Mouse (Mus musculus): Measurements from ENCODE around the gene Tas2r118. TPM values are rescaled to one million over a fixed set of nuclear protein-coding genes. Genes with fewer than 3 reads are reported as not detected.

Gene Tas2r118
- not detected in 2 replicates for polyA plus RNA-seq (2014; fragmentation: Nextera tagmentation; extraction: Ambion mirVana)

DNA sequence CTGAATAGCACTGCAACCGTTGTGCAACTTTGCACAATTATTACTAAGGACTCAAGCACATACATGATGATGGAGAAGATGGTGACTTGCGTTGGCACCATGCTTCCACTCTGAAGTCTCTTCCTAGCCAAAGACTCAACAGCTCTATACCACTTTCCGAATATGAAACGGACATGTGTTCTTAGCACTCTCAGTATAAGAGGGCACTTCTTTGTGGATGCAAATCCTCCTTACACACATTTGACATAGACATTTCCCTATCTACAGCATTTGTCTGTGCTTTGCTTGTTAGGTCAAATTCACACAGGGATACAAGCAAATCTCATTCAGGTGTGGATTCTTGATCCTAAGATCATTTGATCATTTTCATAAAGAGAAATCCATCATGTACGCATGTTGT, at the start of gene Tas2r118:
Tas2r118 (minus strand) TSS at position 101 of the 400 bp plus-strand sequence.
- WGBS, result 82% methylated on average over 5 of the region's 5 CpGs
- no peak for ATAC-seq (ENCODE audit: insufficient number of reproducible peaks, insufficient read depth, low FRiP score, low read depth)
- Histone ChIP-seq H3K9me3 (ENCODE audit: control insufficient read depth, low read length) (no peaks in the 10 kb centered on the region), H3K27ac (replicated peaks in 1 of 2; ENCODE audit: control insufficient read depth in 1 of 2, insufficient read depth in 1 of 2, low read depth in 2 of 2, low read length in 2 of 2) (no peak within 1 kb of the TSS), H3K4me2 (ENCODE audit: low read length) (no peak within 1 kb of the TSS), H3K36me3 (ENCODE audit: control insufficient read depth, insufficient read depth, low read length) (no peaks in the 10 kb centered on the region), H3K4me3 (ENCODE audit: control insufficient read depth in 1 of 2, insufficient read depth in 1 of 2, low read depth in 1 of 2, low read length in 2 of 2) (no peak within 1 kb of the TSS), H3K27me3 (ENCODE audit: control insufficient read depth, insufficient read depth, low read length) (no peaks in the 10 kb centered on the region), H3K4me1 (ENCODE audit: control insufficient read depth in 2 of 2, insufficient read depth in 2 of 2, low read length in 2 of 2) (no peaks in the 10 kb centered on the region), H3K9ac (ENCODE audit: low read length) (no peak within 1 kb of the TSS)

DNA sequence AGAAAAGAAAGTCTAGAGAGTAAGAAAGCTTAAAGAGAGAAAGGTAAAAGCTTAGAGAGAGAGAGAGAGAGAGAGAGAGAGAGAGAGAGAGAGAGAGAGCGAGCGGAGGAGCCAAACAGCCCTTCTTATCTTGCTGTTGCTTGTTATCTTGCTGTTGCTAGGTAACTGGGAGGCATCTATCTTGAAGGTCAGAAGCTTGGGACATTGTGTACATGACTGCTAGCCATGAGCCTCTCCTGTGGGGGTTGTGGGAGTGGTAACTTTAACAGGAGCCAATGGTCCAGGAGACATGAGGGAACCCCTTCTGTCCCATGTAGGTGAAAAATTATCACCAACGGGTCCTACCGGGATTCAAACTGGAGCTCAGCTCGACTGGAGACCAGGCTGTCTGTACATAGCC, 48.5 kb upstream of the Tas2r118 start:
- no peak overlapping the region for H3K9ac ChIP-seq (ENCODE audit: low read length)
- H3K4me3 ChIP-seq (ENCODE audit: control insufficient read depth in 1 of 2, insufficient read depth in 1 of 2, low read depth in 1 of 2, low read length in 2 of 2), result no peak overlapping the region
- no peak overlapping the region for H3K4me2 ChIP-seq (ENCODE audit: low read length)
- no peak for ATAC-seq (ENCODE audit: insufficient number of reproducible peaks, insufficient read depth, low FRiP score, low read depth)
- 42% methylated on average over 5 of the region's 5 CpGs for WGBS
- H3K27ac ChIP-seq (replicated peaks in 1 of 2; ENCODE audit: control insufficient read depth in 1 of 2, insufficient read depth in 1 of 2, low read depth in 2 of 2, low read length in 2 of 2), result no peak overlapping the region
- H3K9me3 ChIP-seq (ENCODE audit: control insufficient read depth, low read length), result peaks cover 5% of the 10 kb centered on the region; the same call in 1 of the 2 replicates
- no peaks in the 10 kb centered on the region for H3K27me3 ChIP-seq (ENCODE audit: control insufficient read depth, insufficient read depth, low read length)
- H3K4me1 ChIP-seq (ENCODE audit: control insufficient read depth in 2 of 2, insufficient read depth in 2 of 2, low read length in 2 of 2), result no peaks in the 10 kb centered on the region
- H3K36me3 ChIP-seq (ENCODE audit: control insufficient read depth, insufficient read depth, low read length), result no peaks in the 10 kb centered on the region

DNA sequence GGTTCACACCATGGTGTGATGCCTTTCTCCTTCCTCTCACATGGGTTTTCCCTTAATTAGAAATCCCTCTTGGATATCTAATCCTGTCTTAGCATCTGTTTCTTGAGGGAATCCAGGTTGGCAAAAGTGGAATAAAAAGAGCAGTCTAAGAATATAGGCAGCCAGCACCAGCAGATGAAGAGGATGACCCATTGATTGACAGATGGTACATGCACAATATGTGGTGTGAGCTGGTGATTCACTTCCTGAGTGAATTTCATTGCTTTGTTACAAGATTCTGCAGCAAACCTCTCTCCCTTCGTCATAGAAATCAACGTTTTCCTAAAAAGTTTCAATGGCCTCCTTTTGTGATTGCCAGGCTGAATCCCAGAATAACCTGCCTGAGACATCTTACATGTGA, 23.4 kb upstream of the Tas2r118 start:
- H3K27me3 ChIP-seq (ENCODE audit: control insufficient read depth, insufficient read depth, low read length), result no peaks in the 10 kb centered on the region
- no peak for ATAC-seq (ENCODE audit: insufficient number of reproducible peaks, insufficient read depth, low FRiP score, low read depth)
- H3K27ac ChIP-seq (replicated peaks in 1 of 2; ENCODE audit: control insufficient read depth in 1 of 2, insufficient read depth in 1 of 2, low read depth in 2 of 2, low read length in 2 of 2), result no peak overlapping the region
- no peaks in the 10 kb centered on the region for H3K36me3 ChIP-seq (ENCODE audit: control insufficient read depth, insufficient read depth, low read length)
- 58% methylated on average over 2 of the region's 2 CpGs for WGBS
- no peaks in the 10 kb centered on the region for H3K4me1 ChIP-seq (ENCODE audit: control insufficient read depth in 2 of 2, insufficient read depth in 2 of 2, low read length in 2 of 2)
- no peak overlapping the region for H3K9ac ChIP-seq (ENCODE audit: low read length)
- no peaks in the 10 kb centered on the region for H3K9me3 ChIP-seq (ENCODE audit: control insufficient read depth, low read length)
- H3K4me3 ChIP-seq (ENCODE audit: control insufficient read depth in 1 of 2, insufficient read depth in 1 of 2, low read depth in 1 of 2, low read length in 2 of 2), result no peak overlapping the region
- H3K4me2 ChIP-seq (ENCODE audit: low read length), result no peak overlapping the region

DNA sequence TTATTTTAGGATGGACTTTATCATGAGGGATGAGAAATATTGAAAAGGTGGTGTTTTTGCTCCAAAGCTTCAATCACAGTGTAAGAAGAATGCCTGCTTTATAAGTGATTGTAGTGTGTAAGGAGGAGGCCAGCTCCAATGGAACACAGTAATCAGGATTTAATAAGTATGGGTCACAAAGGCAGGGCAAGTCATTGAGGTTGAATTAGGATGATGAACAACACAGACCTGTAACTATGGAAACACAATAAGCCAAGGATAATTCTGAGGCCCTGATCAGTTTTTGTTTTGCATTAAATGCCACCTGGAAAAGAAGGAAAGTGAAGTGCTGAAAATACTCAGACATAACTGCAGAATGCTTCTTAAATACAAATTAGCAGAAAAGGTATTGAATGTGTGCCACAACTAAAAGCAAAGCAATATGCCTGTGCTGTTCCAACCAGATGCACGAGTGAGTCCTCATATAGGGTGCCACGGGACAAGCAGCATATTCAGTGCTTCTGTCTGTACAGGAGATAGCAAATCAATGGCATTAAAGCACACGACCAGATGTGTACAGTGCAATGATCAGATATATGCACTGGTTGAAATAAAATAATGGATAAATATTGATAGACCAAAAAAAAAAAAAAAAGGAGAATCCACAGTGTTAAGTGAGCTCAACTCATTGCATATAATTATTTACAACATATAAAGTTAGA, 21.0 kb upstream of the Tas2r118 start:
- Histone ChIP-seq H3K36me3 (ENCODE audit: control insufficient read depth, insufficient read depth, low read length) (no peaks in the 10 kb centered on the region), H3K4me1 (ENCODE audit: control insufficient read depth in 2 of 2, insufficient read depth in 2 of 2, low read length in 2 of 2) (no peaks in the 10 kb centered on the region), H3K4me3 (ENCODE audit: control insufficient read depth in 1 of 2, insufficient read depth in 1 of 2, low read depth in 1 of 2, low read length in 2 of 2) (no peak overlapping the region), H3K27me3 (ENCODE audit: control insufficient read depth, insufficient read depth, low read length) (no peaks in the 10 kb centered on the region), H3K9me3 (ENCODE audit: control insufficient read depth, low read length) (no peaks in the 10 kb centered on the region), H3K27ac (replicated peaks in 1 of 2; ENCODE audit: control insufficient read depth in 1 of 2, insufficient read depth in 1 of 2, low read depth in 2 of 2, low read length in 2 of 2) (no peak overlapping the region), H3K4me2 (ENCODE audit: low read length) (no peak overlapping the region), H3K9ac (ENCODE audit: low read length) (no peak overlapping the region)
- ATAC-seq (ENCODE audit: insufficient number of reproducible peaks, insufficient read depth, low FRiP score, low read depth), result no peak
- WGBS, result 59% methylated on average over 3 of the region's 3 CpGs

DNA sequence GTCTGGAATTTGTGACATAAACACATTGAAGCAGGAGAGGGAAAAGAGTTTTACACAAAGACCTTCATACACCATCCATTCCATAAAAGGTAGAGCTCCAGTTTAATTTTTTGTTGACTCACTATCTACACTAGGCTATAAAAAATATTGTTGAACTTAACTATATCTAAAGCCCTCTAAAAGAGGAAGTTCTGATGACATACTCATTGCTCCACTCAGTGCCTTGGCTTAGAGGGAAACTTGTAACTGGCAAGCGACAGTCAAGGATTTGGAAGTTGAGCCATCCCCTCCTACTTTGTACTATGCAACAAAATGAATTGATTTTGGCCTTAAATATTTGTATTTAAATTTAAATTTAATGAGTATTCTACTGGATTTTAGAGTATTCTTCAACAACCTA, 16.4 kb upstream of the Tas2r118 start:
- 88% methylated on average over 1 of the region's 1 CpGs for WGBS
- Histone ChIP-seq H3K4me3 (ENCODE audit: control insufficient read depth in 1 of 2, insufficient read depth in 1 of 2, low read depth in 1 of 2, low read length in 2 of 2) (no peak overlapping the region), H3K27me3 (ENCODE audit: control insufficient read depth, insufficient read depth, low read length) (no peaks in the 10 kb centered on the region), H3K27ac (replicated peaks in 1 of 2; ENCODE audit: control insufficient read depth in 1 of 2, insufficient read depth in 1 of 2, low read depth in 2 of 2, low read length in 2 of 2) (no peak overlapping the region), H3K4me1 (ENCODE audit: control insufficient read depth in 2 of 2, insufficient read depth in 2 of 2, low read length in 2 of 2) (no peaks in the 10 kb centered on the region), H3K4me2 (ENCODE audit: low read length) (no peak overlapping the region), H3K9ac (ENCODE audit: low read length) (no peak overlapping the region), H3K36me3 (ENCODE audit: control insufficient read depth, insufficient read depth, low read length) (no peaks in the 10 kb centered on the region), H3K9me3 (ENCODE audit: control insufficient read depth, low read length) (no peaks in the 10 kb centered on the region)
- no peak for ATAC-seq (ENCODE audit: insufficient number of reproducible peaks, insufficient read depth, low FRiP score, low read depth)

DNA sequence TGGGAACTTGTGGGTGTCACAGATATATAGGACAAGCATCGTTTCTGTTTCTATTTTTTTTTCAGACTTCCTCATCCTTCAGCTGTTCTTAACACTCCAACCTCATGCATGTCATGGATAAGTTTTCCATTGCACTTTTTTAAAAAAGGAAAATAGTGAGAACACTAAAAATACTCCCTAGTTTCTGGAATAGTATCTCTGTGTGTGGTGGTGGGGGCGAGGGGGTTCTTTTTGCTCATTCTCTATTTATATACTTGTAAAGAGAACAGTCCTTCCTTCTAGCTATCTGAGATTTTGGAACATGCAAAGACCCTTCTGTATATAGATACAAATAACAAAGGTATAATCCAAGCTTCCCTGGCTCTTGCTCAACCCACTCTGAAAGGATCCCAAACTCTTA, 2.9 kb downstream of the Tas2r118 start:
- Histone ChIP-seq H3K9me3 (ENCODE audit: control insufficient read depth, low read length) (no peaks in the 10 kb centered on the region), H3K4me1 (ENCODE audit: control insufficient read depth in 2 of 2, insufficient read depth in 2 of 2, low read length in 2 of 2) (no peaks in the 10 kb centered on the region), H3K4me2 (ENCODE audit: low read length) (no peak overlapping the region), H3K27ac (replicated peaks in 1 of 2; ENCODE audit: control insufficient read depth in 1 of 2, insufficient read depth in 1 of 2, low read depth in 2 of 2, low read length in 2 of 2) (no peak overlapping the region), H3K27me3 (ENCODE audit: control insufficient read depth, insufficient read depth, low read length) (no peaks in the 10 kb centered on the region), H3K4me3 (ENCODE audit: control insufficient read depth in 1 of 2, insufficient read depth in 1 of 2, low read depth in 1 of 2, low read length in 2 of 2) (no peak overlapping the region), H3K36me3 (ENCODE audit: control insufficient read depth, insufficient read depth, low read length) (no peaks in the 10 kb centered on the region), H3K9ac (ENCODE audit: low read length) (no peak overlapping the region)
- no peak for ATAC-seq (ENCODE audit: insufficient number of reproducible peaks, insufficient read depth, low FRiP score, low read depth)
- 55% methylated on average over 2 of the region's 2 CpGs for WGBS

DNA sequence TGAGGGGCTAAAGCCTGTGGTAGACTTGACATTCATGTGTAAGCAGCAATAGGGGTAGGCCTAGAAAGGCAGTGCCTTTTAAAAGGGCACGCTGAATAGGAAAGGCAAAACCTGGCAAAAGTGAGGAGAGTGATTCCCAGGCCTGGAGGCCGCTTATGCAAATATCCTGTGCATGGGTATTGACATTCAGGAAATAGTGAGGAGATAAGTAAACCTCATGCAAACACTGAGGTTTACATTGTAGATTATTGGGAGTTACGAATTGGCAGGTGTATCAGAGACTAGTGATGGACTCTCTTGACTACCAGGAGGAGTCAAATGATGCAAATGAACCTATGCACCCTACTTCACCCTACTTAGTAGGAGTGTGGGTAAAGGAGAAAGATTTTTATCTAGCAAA, 3.9 kb downstream of the Tas2r118 start:
- no peak overlapping the region for H3K27ac ChIP-seq (replicated peaks in 1 of 2; ENCODE audit: control insufficient read depth in 1 of 2, insufficient read depth in 1 of 2, low read depth in 2 of 2, low read length in 2 of 2)
- no peak overlapping the region for H3K4me3 ChIP-seq (ENCODE audit: control insufficient read depth in 1 of 2, insufficient read depth in 1 of 2, low read depth in 1 of 2, low read length in 2 of 2)
- no peaks in the 10 kb centered on the region for H3K9me3 ChIP-seq (ENCODE audit: control insufficient read depth, low read length)
- ATAC-seq (ENCODE audit: insufficient number of reproducible peaks, insufficient read depth, low FRiP score, low read depth), result no peak
- H3K9ac ChIP-seq (ENCODE audit: low read length), result no peak overlapping the region
- H3K4me2 ChIP-seq (ENCODE audit: low read length), result no peak overlapping the region
- H3K27me3 ChIP-seq (ENCODE audit: control insufficient read depth, insufficient read depth, low read length), result no peaks in the 10 kb centered on the region
- WGBS, result 51% methylated on average over 3 of the region's 3 CpGs
- H3K4me1 ChIP-seq (ENCODE audit: control insufficient read depth in 2 of 2, insufficient read depth in 2 of 2, low read length in 2 of 2), result no peaks in the 10 kb centered on the region
- H3K36me3 ChIP-seq (ENCODE audit: control insufficient read depth, insufficient read depth, low read length), result no peaks in the 10 kb centered on the region

DNA sequence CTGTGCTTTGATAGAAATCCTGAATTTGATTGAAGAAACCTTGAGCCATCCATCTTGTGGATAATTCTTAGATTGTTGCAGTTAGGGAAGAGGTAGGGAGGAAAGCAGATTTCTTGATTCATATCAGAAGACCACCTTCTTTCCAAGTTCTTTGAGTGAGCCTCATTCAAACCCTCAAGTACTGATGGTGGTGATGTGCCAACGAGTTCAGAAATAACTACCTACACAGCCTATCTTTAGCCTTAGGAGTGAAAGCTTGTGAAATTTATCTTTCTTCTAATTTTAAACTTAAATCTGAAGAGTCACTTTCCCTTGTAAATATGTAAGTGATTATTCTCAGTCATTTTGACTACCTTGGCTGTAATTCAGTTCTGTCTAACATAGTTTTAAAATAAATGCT, 6.1 kb downstream of the Tas2r118 start:
- Histone ChIP-seq H3K4me2 (ENCODE audit: low read length) (no peak overlapping the region), H3K36me3 (ENCODE audit: control insufficient read depth, insufficient read depth, low read length) (no peaks in the 10 kb centered on the region), H3K27ac (replicated peaks in 1 of 2; ENCODE audit: control insufficient read depth in 1 of 2, insufficient read depth in 1 of 2, low read depth in 2 of 2, low read length in 2 of 2) (no peak overlapping the region), H3K9me3 (ENCODE audit: control insufficient read depth, low read length) (no peaks in the 10 kb centered on the region), H3K27me3 (ENCODE audit: control insufficient read depth, insufficient read depth, low read length) (no peaks in the 10 kb centered on the region), H3K4me3 (ENCODE audit: control insufficient read depth in 1 of 2, insufficient read depth in 1 of 2, low read depth in 1 of 2, low read length in 2 of 2) (no peak overlapping the region), H3K4me1 (ENCODE audit: control insufficient read depth in 2 of 2, insufficient read depth in 2 of 2, low read length in 2 of 2) (no peaks in the 10 kb centered on the region), H3K9ac (ENCODE audit: low read length) (no peak overlapping the region)
- 23% methylated on average over 1 of the region's 1 CpGs for WGBS
- ATAC-seq (ENCODE audit: insufficient number of reproducible peaks, insufficient read depth, low FRiP score, low read depth), result no peak
